Mouse (Mus musculus) layer of hippocampus, adult 8-10 months (tissue): Measurements from ENCODE around the gene Ano1. TPM values are rescaled to one million over a fixed set of nuclear protein-coding genes. Genes with fewer than 3 reads are reported as not detected.

ENCODE experiments used
- DNase-seq, 2 experiments: peaks; one replicate each; pipeline ENCODE4 v3.0.0; 2022; ENCODE audit warnings: low spot score in 2 of 2
- total RNA-seq, 4 experiments: library from RNA; stranded (reverse); gene quantifications; 2 replicates each; pipeline ENCODE4 v1.2.4; 2022

Ano1 gene
- total RNA-seq, 4 experiments from 2014 or later: 2.8 to 7.6 (median 3.9) TPM

GRCm38 (mm10) chr7:144640817-144641216 lies 111.0 kb downstream of the Ano1 start:
- DNase-seq: no peak

GRCm38 (mm10) chr7:144636000-144636399 lies 115.8 kb downstream of the Ano1 start:
- peak in 1 of 2 experiments; percentile 25 for DNase-seq

- DNase-seq: no peak
Measured at GRCm38 (mm10) chr7:144634875-144635274, 116.9 kb downstream of the Ano1 start.

DNA sequence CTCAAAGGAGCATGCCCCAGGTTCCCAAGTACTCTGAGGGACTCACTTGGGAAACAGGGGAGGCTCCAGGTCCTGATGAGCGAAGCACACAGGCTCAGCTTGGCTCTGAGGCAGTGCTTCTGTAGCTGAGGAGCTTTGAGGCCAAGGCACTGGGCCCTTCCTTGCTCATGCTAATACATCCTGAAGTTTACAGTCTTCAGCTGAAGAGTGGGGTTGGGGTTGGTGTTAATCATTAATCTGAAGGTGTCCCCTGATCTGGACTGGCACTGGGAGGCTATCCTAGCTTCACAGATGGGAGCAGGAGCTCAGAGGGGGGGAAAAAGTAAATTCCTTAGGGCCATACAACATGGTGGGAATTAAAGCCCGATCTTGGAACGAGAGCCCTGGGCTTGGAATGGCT lies 117.3 kb downstream of the Ano1 start:
- DNase-seq: no peak

GRCm38 (mm10) chr7:144632321-144632720 lies 119.5 kb downstream of the Ano1 start:
- DNase-seq: no peak

DNA sequence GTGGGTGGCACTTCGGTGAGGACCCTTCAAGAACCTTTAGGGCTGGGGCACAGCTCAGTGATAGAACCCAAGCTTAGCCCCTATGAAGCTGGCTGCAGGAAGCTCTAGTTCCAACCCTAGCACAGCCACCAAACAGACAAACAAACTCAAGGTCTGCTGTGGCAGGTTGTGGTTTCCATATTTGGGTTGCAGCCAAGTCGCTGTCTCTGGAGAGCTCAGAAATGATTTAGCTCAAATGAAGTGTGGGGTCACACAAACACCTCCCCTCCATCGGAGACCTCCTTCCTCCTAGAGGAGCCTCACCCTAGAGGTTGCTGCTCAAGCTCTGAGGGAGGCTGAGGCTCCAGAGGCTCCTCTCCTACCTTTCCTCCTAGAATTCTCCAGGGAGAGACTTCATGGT lies 121.2 kb downstream of the Ano1 start:
- DNase-seq: no peak

DNA sequence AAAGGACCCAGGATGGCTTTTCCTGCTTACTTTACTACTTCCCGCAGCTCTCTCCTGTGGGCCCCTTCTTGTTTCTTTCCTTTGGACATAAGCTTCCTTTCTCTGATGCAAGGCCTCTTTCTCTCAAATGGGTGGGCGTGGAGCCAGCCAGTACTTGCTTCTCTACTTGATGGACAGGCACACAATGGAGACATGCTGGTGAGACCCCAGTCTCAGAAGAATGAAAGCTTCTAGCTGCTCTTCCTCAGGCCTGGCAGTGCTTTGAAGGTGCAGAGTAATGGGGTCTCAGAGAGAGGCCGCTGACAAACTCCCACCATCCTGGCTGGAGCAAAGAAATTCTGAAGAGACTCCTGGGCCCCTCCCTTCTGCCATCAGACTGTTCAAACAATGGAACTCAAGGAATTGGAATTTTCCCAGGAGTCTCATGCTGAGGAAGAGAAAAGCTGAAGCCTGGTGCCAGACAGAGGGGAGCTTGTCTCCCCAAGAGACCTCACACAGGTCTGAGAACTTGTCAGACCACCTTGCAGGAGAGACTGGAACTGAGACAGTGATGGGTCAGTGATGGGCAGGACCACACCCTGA lies 123.3 kb downstream of the Ano1 start:
- no peak for DNase-seq

GRCm38 (mm10) chr7:144627606-144628333 lies 124.0 kb downstream of the Ano1 start:
- DNase-seq: no peak

GRCm38 (mm10) chr7:144626042-144626441 lies 125.7 kb downstream of the Ano1 start:
- DNase-seq: no peak

DNA sequence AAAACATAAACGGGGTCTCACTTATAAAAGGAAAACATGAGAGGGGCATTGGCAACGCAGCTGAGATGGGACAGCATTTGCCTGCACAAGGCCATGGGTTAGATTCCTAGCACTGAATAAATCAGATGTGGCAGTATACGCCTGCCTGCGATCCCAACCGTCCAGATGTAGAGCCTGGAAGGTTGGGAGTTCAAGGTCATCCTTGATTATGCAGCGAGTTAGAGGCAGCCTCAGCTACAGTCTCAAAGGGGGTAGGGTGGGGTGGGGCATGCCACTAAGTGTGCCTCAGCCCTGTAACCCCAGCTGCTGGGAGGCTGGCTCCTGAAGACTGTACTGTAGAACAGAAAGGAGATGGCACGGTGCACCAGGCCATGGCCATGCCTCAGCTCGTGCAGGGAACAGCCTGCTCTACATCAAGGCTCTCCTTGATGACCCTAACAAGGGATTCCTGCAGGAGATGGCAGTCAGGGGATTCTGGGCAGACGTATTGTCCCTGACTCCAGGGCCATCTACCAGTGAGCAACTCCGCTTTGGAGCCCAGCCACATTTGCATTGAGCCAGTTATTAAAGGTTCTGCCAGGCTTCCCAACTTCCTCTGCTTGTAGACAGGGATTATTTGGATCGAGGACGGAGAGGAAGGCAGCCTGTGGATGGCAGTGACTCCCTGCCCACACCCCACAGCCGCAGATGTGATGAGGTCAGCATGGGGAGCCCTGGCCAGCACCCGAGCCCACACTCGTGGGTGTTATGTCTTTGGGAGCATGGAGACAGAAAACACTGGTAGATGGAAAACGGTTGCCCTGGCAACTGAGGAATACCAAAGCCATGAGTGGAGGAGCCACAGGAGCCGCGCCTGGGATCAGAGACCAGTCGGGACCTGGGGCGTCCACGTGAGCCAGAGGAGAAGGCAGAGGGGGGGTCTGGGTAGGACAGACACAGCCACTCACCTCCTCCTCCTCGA lies 130.8 kb downstream of the Ano1 start:
- peak; percentile 22 to 34 for DNase-seq

DNA sequence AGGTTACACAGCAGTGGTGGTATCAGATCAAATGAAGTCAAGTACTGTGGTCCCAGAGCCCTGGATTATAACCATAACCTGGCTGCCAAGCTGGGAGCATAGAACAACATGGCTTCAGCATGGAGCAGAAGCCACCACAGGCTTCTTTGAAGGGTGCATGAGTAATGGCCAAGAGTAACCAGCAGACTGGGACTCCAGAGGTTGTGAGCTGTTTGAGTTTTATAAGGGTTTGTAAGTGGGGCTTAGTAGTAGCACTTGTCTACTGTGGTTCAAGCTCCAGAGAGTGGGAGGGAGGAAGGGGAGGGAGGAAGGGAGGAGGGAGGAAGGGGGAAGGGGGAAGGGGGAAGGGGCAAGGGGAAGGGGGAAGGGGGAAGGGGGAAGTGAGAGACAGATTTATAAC lies 131.5 kb downstream of the Ano1 start:
- no peak for DNase-seq

GRCm38 (mm10) chr7:144615343-144615742 lies 136.4 kb downstream of the Ano1 start:
- DNase-seq: no peak

DNA sequence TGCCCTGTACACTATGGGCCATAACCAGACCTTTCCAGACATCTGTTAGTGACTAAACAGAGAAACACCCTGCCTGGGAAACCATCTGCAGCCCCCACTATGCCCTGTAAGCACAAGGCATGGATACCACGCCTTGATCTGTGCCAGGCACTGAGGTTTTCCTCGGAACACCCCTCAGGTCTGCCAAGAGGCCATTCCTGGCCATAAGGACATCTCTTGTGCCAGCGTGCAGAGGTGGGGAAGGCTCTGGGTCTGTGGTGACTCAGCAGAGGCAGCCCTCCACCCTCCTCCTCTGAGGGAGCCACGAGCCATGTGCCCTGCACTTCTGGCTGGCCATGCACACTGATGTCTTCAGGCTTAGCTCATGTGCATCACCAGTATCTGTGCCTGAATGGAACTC lies 138.9 kb downstream of the Ano1 start:
- no peak for DNase-seq

DNA sequence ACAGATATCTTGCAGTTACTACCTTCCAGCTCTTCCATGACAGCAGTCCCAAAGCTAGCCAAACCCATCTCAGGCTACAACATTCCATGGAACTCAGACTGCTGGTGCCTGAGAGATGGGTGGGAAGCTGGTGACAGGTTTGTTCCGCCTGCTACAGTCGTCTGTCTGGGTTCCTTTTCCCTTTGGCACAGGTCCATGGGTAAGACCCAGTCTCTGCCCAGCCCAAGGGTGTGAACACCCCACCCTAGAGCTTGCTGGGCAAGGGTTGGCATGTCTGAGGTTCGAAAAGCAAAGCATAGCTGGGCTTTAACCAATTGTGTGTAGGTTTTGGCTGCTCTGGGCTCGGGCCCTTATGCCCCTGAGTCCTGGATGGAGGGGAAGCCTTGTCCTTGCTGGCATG lies 139.4 kb downstream of the Ano1 start:
- DNase-seq: no peak

GRCm38 (mm10) chr7:144611595-144611994 lies 140.2 kb downstream of the Ano1 start:
- no peak for DNase-seq

DNA sequence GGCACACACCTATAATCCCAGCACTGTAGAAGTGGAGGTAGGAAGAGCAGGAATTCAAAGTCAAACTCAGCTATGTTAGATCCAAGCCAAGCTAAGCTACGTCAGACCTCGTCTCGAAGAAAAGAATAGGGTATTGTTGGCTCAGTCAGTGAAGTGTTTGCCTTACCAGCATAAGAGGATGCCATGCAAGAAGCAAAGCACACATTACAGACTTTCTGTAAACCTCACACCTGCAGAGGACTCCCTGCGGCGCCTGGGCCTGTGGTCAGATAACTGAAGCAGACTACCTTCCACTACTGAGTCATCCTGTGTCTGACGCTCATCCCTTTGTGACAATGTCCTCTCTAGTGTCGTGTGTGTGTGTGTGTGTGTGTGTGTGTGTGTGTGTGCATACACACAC lies 142.2 kb downstream of the Ano1 start:
- no peak for DNase-seq

DNA sequence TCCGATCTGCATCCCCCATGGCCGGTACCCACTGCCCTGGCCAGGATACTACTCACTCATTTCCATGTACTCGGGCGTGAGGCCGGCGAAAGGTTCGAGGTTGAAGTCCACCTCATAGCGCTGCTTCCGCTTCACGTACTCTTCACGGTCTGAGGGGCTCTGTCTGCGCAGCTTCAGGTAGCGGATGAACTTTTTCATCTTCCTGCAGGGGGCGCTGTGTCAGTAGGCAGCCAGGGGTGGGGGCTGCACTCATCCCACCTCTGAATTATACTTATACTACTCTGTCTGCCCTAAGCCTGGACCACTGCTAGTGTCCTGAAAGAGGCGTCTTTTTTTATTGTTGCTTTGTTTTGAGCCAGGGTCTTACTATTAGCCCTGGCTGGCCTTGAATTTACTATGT lies 143.9 kb downstream of the Ano1 start:
- DNase-seq: no peak

GRCm38 (mm10) chr7:144604735-144605134 lies 147.0 kb downstream of the Ano1 start:
- no peak for DNase-seq

DNA sequence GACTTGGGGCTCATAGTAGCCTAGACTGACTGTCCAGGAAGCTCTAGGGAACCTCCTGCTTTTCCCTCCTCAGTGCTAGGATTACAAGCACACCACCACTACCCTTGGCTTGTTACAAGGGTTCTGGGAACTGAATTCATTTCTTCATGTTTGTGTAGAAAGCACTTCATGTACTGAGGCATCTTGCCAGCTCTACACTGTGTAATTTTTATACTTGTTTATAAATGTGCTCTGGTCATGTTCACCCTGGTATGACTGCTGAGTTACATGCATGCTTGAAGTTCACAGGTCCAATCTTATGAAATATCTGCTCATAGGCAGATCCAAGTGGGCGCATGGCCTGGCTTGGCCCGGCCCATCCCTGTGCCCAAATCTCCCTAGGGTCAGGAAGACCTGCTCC lies 147.5 kb downstream of the Ano1 start:
- DNase-seq: no peak

- DNase-seq: no peak
Measured at GRCm38 (mm10) chr7:144600333-144600900, 151.4 kb downstream of the Ano1 start.

DNA sequence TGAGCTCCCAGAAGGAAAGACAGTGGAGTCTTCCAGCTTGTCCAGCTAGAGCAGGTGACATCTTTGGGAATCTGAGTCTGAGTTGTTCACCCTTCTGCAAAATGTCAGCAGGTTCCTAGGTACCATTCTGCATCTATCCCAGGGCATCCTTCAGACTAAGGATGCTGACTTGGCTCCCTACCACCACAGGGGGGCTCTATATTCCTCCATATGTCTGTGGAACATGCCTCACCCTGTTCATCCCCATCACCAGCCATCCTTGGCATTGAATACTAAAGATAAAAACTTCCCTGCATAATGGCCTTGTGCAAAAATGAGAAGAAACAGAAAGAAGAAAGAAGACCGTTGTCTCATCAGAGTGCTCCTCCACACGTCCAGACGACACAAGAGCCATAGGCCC lies 162.3 kb downstream of the Ano1 start:
- DNase-seq: no peak

DNA sequence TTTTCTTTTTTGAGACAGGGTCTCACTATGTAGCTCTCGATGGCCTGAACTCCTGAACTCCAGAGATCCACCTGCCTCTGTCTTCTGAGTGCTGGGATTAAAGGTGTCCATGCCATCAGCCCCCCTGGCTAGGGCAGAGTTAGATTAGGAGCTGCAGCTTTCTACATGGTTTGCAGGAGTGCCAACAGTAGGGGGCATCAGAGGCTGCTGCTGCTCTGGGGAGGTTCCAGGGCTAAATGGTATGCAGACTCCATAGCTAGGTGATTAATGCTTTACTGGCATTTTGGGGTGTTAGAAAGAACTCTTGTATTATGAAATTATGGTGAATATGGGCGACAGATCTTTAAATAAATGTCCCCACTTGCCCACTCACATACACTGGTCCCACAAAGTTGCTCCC lies 164.5 kb downstream of the Ano1 start:
- peak; percentile 32 to 50 for DNase-seq
